Mouse (Mus musculus) intestine, postnatal 0 days (tissue): ENCODE data around the gene Tmem163. TPM values are rescaled to one million over a fixed set of nuclear protein-coding genes. Genes with fewer than 3 reads are reported as not detected.

Experiments
- ATAC-seq: fragments of 200-750 bp; cut with Nextera tagmentation; 2 replicates; pipeline ENCODE4 v1.8.0; 2017; ENCODE audit warnings: mild to moderate bottlenecking, moderate TSS enrichment, moderate library complexity
- H3K27ac ChIP-seq: fragments of 300-500 bp; sonication (generic); 2 replicates; pipeline ENCODE4 v1.5.1; 2014; ENCODE audit warnings: mild to moderate bottlenecking, low read depth, low read length, moderate library complexity
- H3K27me3 ChIP-seq: fragments of 300-500 bp; sonication (generic); replicated peaks from 2 replicates; pipeline ENCODE4 v1.6.1; 2014; ENCODE audit warnings: low read length, mixed read lengths; ENCODE audit not compliant: control insufficient read depth, insufficient read depth
- H3K36me3 ChIP-seq: fragments of 300-500 bp; sonication (generic); 2 replicates; pipeline ENCODE4 v1.6.1; 2014; ENCODE audit warnings: mild to moderate bottlenecking, moderate library complexity; ENCODE audit not compliant: control insufficient read depth, insufficient read depth
- H3K4me1 ChIP-seq: fragments of 300-500 bp; sonication (generic); replicated peaks from 2 replicates; pipeline ENCODE4 v1.6.1; 2014; ENCODE audit warnings: antibody characterized with exemption, low read length, mixed read lengths; ENCODE audit not compliant: control insufficient read depth, insufficient read depth
- H3K4me2 ChIP-seq: fragments of 300-500 bp; sonication (generic); replicated peaks from 2 replicates; pipeline ENCODE4 v1.6.1; 2014; ENCODE audit warnings: low read depth, mild to moderate bottlenecking, moderate library complexity
- H3K4me3 ChIP-seq: fragments of 300-500 bp; sonication (generic); 2 replicates; pipeline ENCODE4 v1.5.1; 2014; ENCODE audit warnings: low read depth, low read length
- H3K9ac ChIP-seq: fragments of 300-500 bp; sonication (generic); 2 replicates; pipeline ENCODE4 v1.6.1; 2014; ENCODE audit warnings: mild to moderate bottlenecking, low read depth, low read length
- H3K9me3 ChIP-seq: fragments of 300-500 bp; sonication (generic); 2 replicates; pipeline ENCODE4 v1.6.1; 2016; ENCODE audit warnings: mixed run types; ENCODE audit not compliant: control insufficient read depth
- CTCF ChIP-seq: sonication (generic); IDR thresholded peaks from 2 replicates; pipeline ENCODE4 v1.5.1; 2016; ENCODE audit warnings: low read depth, mild to moderate bottlenecking, control low read depth, antibody characterized with exemption, moderate library complexity
- WGBS: fragments of 180-500 bp; shearing (Covaris S2); extraction: QIAGEN DNeasy Blood & Tissue Kit; methylation state at CpG from one replicate; pipeline ENCODE4 v1.1.7; 2014; 5-methylcytosine and 5-hydroxymethylcytosine counted together
- polyA plus RNA-seq: library from polyadenylated mRNA; unstranded; fragments of >200 nt; fragmentation: Nextera tagmentation; extraction: Ambion mirVana; gene quantifications from 2 replicates; pipeline ENCODE4 v1.2.1, GENCODE M21; 2015

Gene Tmem163
- polyA plus RNA-seq, 1 experiment from 2014 or later, result 0.26 TPM

DNA sequence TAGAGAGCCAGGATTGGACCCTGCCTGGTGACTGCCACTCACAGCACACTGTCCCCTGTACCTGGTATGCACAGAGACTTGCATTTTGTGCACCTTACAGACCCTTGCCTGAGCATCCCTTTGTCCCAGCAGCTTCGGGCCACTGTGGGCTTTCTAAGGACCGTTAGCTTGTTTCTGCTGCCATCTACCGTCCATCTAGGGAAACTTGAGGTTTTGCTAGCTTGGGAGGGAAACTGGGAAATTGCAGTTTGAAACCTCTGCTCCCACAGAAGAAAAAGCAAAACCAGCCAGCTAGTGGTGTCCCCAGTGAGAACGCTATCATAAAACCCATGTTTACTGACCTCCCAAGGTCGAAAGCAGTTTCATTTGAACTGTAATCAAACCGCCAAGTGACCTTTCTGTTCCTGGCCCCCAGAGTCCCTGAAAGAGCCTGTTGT, 220.3 kb downstream of the Tmem163 start:
- ATAC-seq, result no peak
- TF ChIP-seq CTCF, result peak; percentile 91
- 12% methylated on average over 6 of the region's 6 CpGs for WGBS
- H3K4me1 ChIP-seq, result no peaks in the 10 kb centered on the region
- no peak overlapping the region for H3K4me3 ChIP-seq
- no peak overlapping the region for H3K4me2 ChIP-seq
- H3K27ac ChIP-seq, result no peak overlapping the region
- no peaks in the 10 kb centered on the region for H3K9me3 ChIP-seq
- no peak overlapping the region for H3K9ac ChIP-seq
- H3K36me3 ChIP-seq, result peaks cover 38% of the 10 kb centered on the region
- H3K27me3 ChIP-seq, result no peaks in the 10 kb centered on the region

DNA sequence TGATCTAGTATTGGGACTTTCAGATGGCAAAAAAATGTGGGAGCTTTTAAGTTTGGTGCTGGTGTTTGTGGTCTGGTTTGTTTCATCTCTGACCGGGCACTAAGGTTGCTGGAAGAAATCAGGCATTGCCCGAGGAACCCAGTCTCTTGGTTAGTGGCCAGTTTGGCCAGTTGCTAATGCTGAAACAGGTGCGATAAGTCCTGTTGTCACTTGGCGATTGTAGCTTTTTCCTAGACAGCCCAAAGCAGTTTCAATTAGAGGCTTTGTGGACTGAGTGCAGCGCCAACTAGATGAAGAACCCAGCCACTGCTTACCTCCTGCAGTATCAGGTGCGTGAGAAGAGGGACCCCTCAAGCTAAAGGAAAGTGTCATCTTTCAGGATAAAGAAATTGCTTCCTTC, 226.0 kb downstream of the Tmem163 start:
- H3K4me3 ChIP-seq, result no peak overlapping the region
- no peak for ATAC-seq
- H3K4me2 ChIP-seq, result no peak overlapping the region
- WGBS, result 92% methylated on average over 6 of the region's 6 CpGs
- no peaks in the 10 kb centered on the region for H3K4me1 ChIP-seq
- no peak overlapping the region for H3K9ac ChIP-seq
- no peak overlapping the region for H3K27ac ChIP-seq
- H3K27me3 ChIP-seq, result no peaks in the 10 kb centered on the region
- no peak for TF ChIP-seq CTCF
- peaks cover 28% of the 10 kb centered on the region for H3K36me3 ChIP-seq
- H3K9me3 ChIP-seq, result no peaks in the 10 kb centered on the region

GRCm38 (mm10) chr1:127444836-127445485, 234.4 kb downstream of the Tmem163 start:
- WGBS, result 55% methylated on average over 5 of the region's 5 CpGs
- H3K27me3 ChIP-seq, result no peaks in the 10 kb centered on the region
- ATAC-seq, result no peak
- no peak for TF ChIP-seq CTCF
- no peak overlapping the region for H3K4me2 ChIP-seq
- H3K4me3 ChIP-seq, result no peak overlapping the region
- H3K9me3 ChIP-seq, result no peaks in the 10 kb centered on the region
- no peak overlapping the region for H3K27ac ChIP-seq
- H3K4me1 ChIP-seq, result no peaks in the 10 kb centered on the region
- peaks cover 34% of the 10 kb centered on the region for H3K36me3 ChIP-seq
- H3K9ac ChIP-seq, result no peak overlapping the region

- H3K4me2 ChIP-seq, result no peak overlapping the region
- no peaks in the 10 kb centered on the region for H3K27me3 ChIP-seq
- ATAC-seq, result no peak
- no peak overlapping the region for H3K4me3 ChIP-seq
- peaks cover 24% of the 10 kb centered on the region for H3K36me3 ChIP-seq
- 75% methylated on average over 14 of the region's 14 CpGs for WGBS
- no peak overlapping the region; the same call in 1 of the 2 replicates for H3K27ac ChIP-seq
- no peaks in the 10 kb centered on the region for H3K4me1 ChIP-seq
- TF ChIP-seq CTCF, result no peak
- H3K9ac ChIP-seq, result no peak overlapping the region
- no peaks in the 10 kb centered on the region for H3K9me3 ChIP-seq
Observed at GRCm38 (mm10) chr1:127442880-127443877, 236.2 kb downstream of the Tmem163 start.

GRCm38 (mm10) chr1:127441736-127442135, 237.6 kb downstream of the Tmem163 start:
- Histone ChIP-seq H3K9me3 (no peaks in the 10 kb centered on the region), H3K4me2 (no peak overlapping the region), H3K27me3 (no peaks in the 10 kb centered on the region), H3K36me3 (peaks cover 15% of the 10 kb centered on the region; the same call in 1 of the 2 replicates), H3K27ac (no peak overlapping the region), H3K4me3 (no peak overlapping the region), H3K9ac (no peak overlapping the region), H3K4me1 (no peaks in the 10 kb centered on the region)
- no peak for ATAC-seq
- TF ChIP-seq CTCF, result peak; percentile 37; the same call in 1 of the 2 replicates
- WGBS, result 64% methylated on average over 3 of the region's 3 CpGs

- H3K27me3 ChIP-seq, result no peaks in the 10 kb centered on the region
- no peak overlapping the region for H3K9ac ChIP-seq
- H3K4me2 ChIP-seq, result no peak overlapping the region
- WGBS, result 75% methylated on average over 1 of the region's 1 CpGs
- no peak overlapping the region for H3K4me3 ChIP-seq
- peaks cover 8% of the 10 kb centered on the region; the same call in 1 of the 2 replicates for H3K36me3 ChIP-seq
- H3K4me1 ChIP-seq, result no peaks in the 10 kb centered on the region
- no peak overlapping the region for H3K27ac ChIP-seq
- no peak for TF ChIP-seq CTCF
- no peak for ATAC-seq
- no peaks in the 10 kb centered on the region for H3K9me3 ChIP-seq
Observed at GRCm38 (mm10) chr1:127441007-127441406, 238.3 kb downstream of the Tmem163 start.
